Mouse (Mus musculus) hindbrain, embryonic 13.5 days (tissue): ENCODE measurements around the gene Plekha5. TPM values are rescaled to one million over a fixed set of nuclear protein-coding genes. Genes with fewer than 3 reads are reported as not detected.
"Not testable (repeated sequence)": the region's sequence is repeated elsewhere in the genome, so short reads cannot be mapped to it uniquely, and the experiment has no call there.

Experiments
- ATAC-seq: fragments of 200-750 bp; cut with Nextera tagmentation; 2 replicates; pipeline ENCODE4 v1.8.0; 2017; ENCODE audit warnings: moderate TSS enrichment; ENCODE audit not compliant: low FRiP score
- H3K27ac ChIP-seq: fragments of 300-500 bp; sonication (generic); 2 replicates; pipeline ENCODE4 v1.5.1; 2015; ENCODE audit warnings: inconsistent platforms, mild to moderate bottlenecking, moderate library complexity
- H3K27me3 ChIP-seq: fragments of 300-500 bp; sonication (generic); 2 replicates; pipeline ENCODE4 v1.6.1; 2015; ENCODE audit warnings: mild to moderate bottlenecking, inconsistent platforms
- H3K36me3 ChIP-seq: fragments of 300-500 bp; sonication (generic); 2 replicates; pipeline ENCODE4 v1.6.1; 2015; ENCODE audit warnings: mild to moderate bottlenecking, inconsistent platforms
- H3K4me1 ChIP-seq: fragments of 300-500 bp; sonication (generic); replicated peaks from 2 replicates; pipeline ENCODE4 v1.6.1; 2015; ENCODE audit warnings: inconsistent platforms
- H3K4me2 ChIP-seq: fragments of 300-500 bp; sonication (generic); 2 replicates; pipeline ENCODE4 v1.6.1; 2015; ENCODE audit warnings: inconsistent platforms, mild to moderate bottlenecking, moderate library complexity
- H3K4me3 ChIP-seq: fragments of 300-500 bp; sonication (generic); 2 replicates; pipeline ENCODE4 v1.5.1; 2015; ENCODE audit warnings: mild to moderate bottlenecking, inconsistent platforms
- H3K9ac ChIP-seq: fragments of 300-500 bp; sonication (generic); 2 replicates; pipeline ENCODE4 v1.6.1; 2015; ENCODE audit warnings: mild to moderate bottlenecking, inconsistent platforms
- H3K9me3 ChIP-seq: fragments of 300-500 bp; sonication (generic); 2 replicates; pipeline ENCODE4 v1.6.1; 2016; ENCODE audit warnings: inconsistent platforms
- WGBS: fragments of 180-500 bp; shearing (Covaris S2); methylation state at CpG from one replicate; pipeline ENCODE4 v1.1.7; 2015; 5-methylcytosine and 5-hydroxymethylcytosine counted together
- polyA plus RNA-seq: library from polyadenylated mRNA; unstranded; fragments of >200 nt; fragmentation: Nextera tagmentation; extraction: Ambion mirVana; gene quantifications from 2 replicates; pipeline ENCODE4 v1.2.1, GENCODE M21; 2015

The Plekha5 gene
- polyA plus RNA-seq, 1 experiment from 2014 or later: 39.9 TPM

GRCm38 (mm10) chr6:140500829-140501228 lies 77.0 kb downstream of the Plekha5 start:
- H3K4me2 ChIP-seq, H3K36me3 ChIP-seq, H3K27me3 ChIP-seq, H3K4me3 ChIP-seq, H3K27ac ChIP-seq, ATAC-seq, H3K9me3 ChIP-seq, H3K9ac ChIP-seq, H3K4me1 ChIP-seq: not testable (repeated sequence)
- 71% methylated on average over 1 of the region's 1 CpGs for WGBS

GRCm38 (mm10) chr6:140501841-140502240 lies 78.0 kb downstream of the Plekha5 start:
- H3K36me3 ChIP-seq: peaks cover 6% of the 10 kb centered on the region
- H3K4me2 ChIP-seq: no peak overlapping the region
- 88% methylated on average over 7 of the region's 7 CpGs for WGBS
- H3K9me3 ChIP-seq: no peaks in the 10 kb centered on the region
- H3K4me3 ChIP-seq: no peak overlapping the region
- H3K27me3 ChIP-seq: no peaks in the 10 kb centered on the region
- H3K27ac ChIP-seq: no peak overlapping the region
- no peak overlapping the region for H3K9ac ChIP-seq
- H3K4me1 ChIP-seq: 0 out of 2 replicates have a peak, but pooled peaks cover 3% of the 10 kb centered on the region
- no peak for ATAC-seq

GRCm38 (mm10) chr6:140504796-140505195 lies 80.9 kb downstream of the Plekha5 start:
- ATAC-seq: no peak
- WGBS: 86% methylated on average over 10 of the region's 10 CpGs
- H3K4me2 ChIP-seq: no peak overlapping the region
- H3K4me1 ChIP-seq: peaks cover 27% of the 10 kb centered on the region
- no peaks in the 10 kb centered on the region for H3K27me3 ChIP-seq
- H3K9me3 ChIP-seq: no peaks in the 10 kb centered on the region
- H3K9ac ChIP-seq: no peak overlapping the region
- no peak overlapping the region for H3K4me3 ChIP-seq
- H3K36me3 ChIP-seq: peaks cover 6% of the 10 kb centered on the region
- H3K27ac ChIP-seq: no peak overlapping the region

- Histone ChIP-seq H3K4me2 (no peak overlapping the region), H3K27ac (no peak overlapping the region), H3K9me3 (no peaks in the 10 kb centered on the region), H3K4me1 (peaks cover 38% of the 10 kb centered on the region), H3K4me3 (no peak overlapping the region), H3K27me3 (no peaks in the 10 kb centered on the region), H3K36me3 (no peaks in the 10 kb centered on the region), H3K9ac (no peak overlapping the region)
- no peak for ATAC-seq
- WGBS: 62% methylated on average over 3 of the region's 3 CpGs
Measured at GRCm38 (mm10) chr6:140507605-140508004, 83.8 kb downstream of the Plekha5 start.

- 77% methylated on average over 13 of the region's 13 CpGs for WGBS
- H3K27me3 ChIP-seq: no peaks in the 10 kb centered on the region
- peak overlapping the region; percentile 40; the same call in 1 of the 2 replicates for H3K27ac ChIP-seq
- no peak for ATAC-seq
- H3K9me3 ChIP-seq: no peaks in the 10 kb centered on the region
- H3K4me2 ChIP-seq: no peak overlapping the region
- no peaks in the 10 kb centered on the region for H3K36me3 ChIP-seq
- H3K4me3 ChIP-seq: no peak overlapping the region
- H3K9ac ChIP-seq: no peak overlapping the region
- H3K4me1 ChIP-seq: peaks cover 48% of the 10 kb centered on the region
Measured at GRCm38 (mm10) chr6:140508475-140509150, 84.8 kb downstream of the Plekha5 start.

- peaks cover 49% of the 10 kb centered on the region for H3K4me1 ChIP-seq
- WGBS: 67% methylated on average over 9 of the region's 9 CpGs
- peak overlapping the region; percentile 30; the same call in 1 of the 2 replicates for H3K27ac ChIP-seq
- H3K36me3 ChIP-seq: no peaks in the 10 kb centered on the region
- H3K27me3 ChIP-seq: no peaks in the 10 kb centered on the region
- H3K9ac ChIP-seq: no peak overlapping the region
- no peak for ATAC-seq
- no peaks in the 10 kb centered on the region for H3K9me3 ChIP-seq
- no peak overlapping the region for H3K4me2 ChIP-seq
- H3K4me3 ChIP-seq: no peak overlapping the region
Measured at GRCm38 (mm10) chr6:140509151-140509530, 85.3 kb downstream of the Plekha5 start.

- Histone ChIP-seq H3K36me3 (no peaks in the 10 kb centered on the region), H3K4me2 (no peak overlapping the region), H3K27me3 (no peaks in the 10 kb centered on the region), H3K4me3 (no peak overlapping the region), H3K27ac (no peak overlapping the region), H3K9me3 (no peaks in the 10 kb centered on the region), H3K4me1 (peaks cover 53% of the 10 kb centered on the region), H3K9ac (0 out of 2 replicates have a peak overlapping the region, but pooled peaks have one; percentile 4)
- 72% methylated on average over 1 of the region's 1 CpGs for WGBS
- ATAC-seq: no peak
Measured at GRCm38 (mm10) chr6:140512016-140512415, 88.2 kb downstream of the Plekha5 start.

GRCm38 (mm10) chr6:140512427-140512826 lies 88.6 kb downstream of the Plekha5 start:
- Histone ChIP-seq H3K4me1 (peaks cover 50% of the 10 kb centered on the region), H3K9ac (0 out of 2 replicates have a peak overlapping the region, but pooled peaks have one; percentile 4), H3K4me3 (no peak overlapping the region), H3K4me2 (no peak overlapping the region), H3K36me3 (no peaks in the 10 kb centered on the region), H3K27ac (no peak overlapping the region), H3K9me3 (no peaks in the 10 kb centered on the region), H3K27me3 (no peaks in the 10 kb centered on the region)
- WGBS: 64% methylated on average over 8 of the region's 8 CpGs
- ATAC-seq: no peak

- Histone ChIP-seq H3K4me1 (peaks cover 40% of the 10 kb centered on the region), H3K27ac (peak overlapping the region; percentile 55; the same call in 1 of the 2 replicates), H3K36me3 (no peaks in the 10 kb centered on the region), H3K4me3 (no peak overlapping the region), H3K9me3 (no peaks in the 10 kb centered on the region), H3K4me2 (no peak overlapping the region), H3K27me3 (no peaks in the 10 kb centered on the region), H3K9ac (no peak overlapping the region)
- no peak for ATAC-seq
- 14% methylated on average over 8 of the region's 8 CpGs for WGBS
Measured at GRCm38 (mm10) chr6:140514205-140515110, 90.6 kb downstream of the Plekha5 start.

- Histone ChIP-seq H3K9me3 (no peaks in the 10 kb centered on the region), H3K9ac (no peak overlapping the region), H3K27me3 (no peaks in the 10 kb centered on the region), H3K36me3 (no peaks in the 10 kb centered on the region), H3K4me2 (no peak overlapping the region), H3K27ac (no peak overlapping the region), H3K4me3 (no peak overlapping the region), H3K4me1 (peaks cover 47% of the 10 kb centered on the region)
- 57% methylated on average over 4 of the region's 4 CpGs for WGBS
- ATAC-seq: no peak
Measured at GRCm38 (mm10) chr6:140515550-140515949, 91.7 kb downstream of the Plekha5 start.

GRCm38 (mm10) chr6:140516202-140516601 lies 92.3 kb downstream of the Plekha5 start:
- no peaks in the 10 kb centered on the region for H3K9me3 ChIP-seq
- no peak overlapping the region for H3K9ac ChIP-seq
- H3K27me3 ChIP-seq: no peaks in the 10 kb centered on the region
- WGBS: 67% methylated on average over 3 of the region's 3 CpGs
- no peak overlapping the region for H3K4me3 ChIP-seq
- no peak overlapping the region for H3K4me2 ChIP-seq
- ATAC-seq: no peak
- H3K4me1 ChIP-seq: peaks cover 48% of the 10 kb centered on the region
- H3K27ac ChIP-seq: no peak overlapping the region
- H3K36me3 ChIP-seq: no peaks in the 10 kb centered on the region

GRCm38 (mm10) chr6:140517188-140517587 lies 93.3 kb downstream of the Plekha5 start:
- Histone ChIP-seq H3K4me2 (no peak overlapping the region), H3K27me3 (no peaks in the 10 kb centered on the region), H3K9me3 (no peaks in the 10 kb centered on the region), H3K36me3 (no peaks in the 10 kb centered on the region), H3K27ac (no peak overlapping the region), H3K9ac (no peak overlapping the region), H3K4me1 (peaks cover 47% of the 10 kb centered on the region), H3K4me3 (no peak overlapping the region)
- no peak for ATAC-seq
- WGBS: 67% methylated on average over 1 of the region's 1 CpGs
